Mouse (Mus musculus) hindbrain, embryonic 16.5 days (tissue): ENCODE measurements around the gene Ypel2. TPM values are rescaled to one million over a fixed set of nuclear protein-coding genes. Genes with fewer than 3 reads are reported as not detected.
A peak's percentile ranks its signal among the peaks of the same experiment; 100 is the strongest.

Experiments used
- ATAC-seq: fragments of 200-750 bp; cut with Nextera tagmentation; 2 replicates; pipeline ENCODE4 v1.8.0; 2017; ENCODE audit warnings: moderate TSS enrichment, moderate library complexity
- H3K27ac ChIP-seq: fragments of 300-500 bp; sonication (generic); 2 replicates; pipeline ENCODE4 v1.5.1; 2014; ENCODE audit warnings: low read depth, mild to moderate bottlenecking, control low read depth, low read length, moderate library complexity
- H3K27me3 ChIP-seq: fragments of 300-500 bp; sonication (generic); replicated peaks from 2 replicates; pipeline ENCODE4 v1.6.1; 2014; ENCODE audit warnings: low read length; ENCODE audit not compliant: control insufficient read depth, insufficient read depth
- H3K36me3 ChIP-seq: fragments of 300-500 bp; sonication (generic); 2 replicates; pipeline ENCODE4 v1.6.1; 2014; ENCODE audit warnings: mild to moderate bottlenecking, low read length, moderate library complexity, mixed read lengths; ENCODE audit not compliant: control insufficient read depth, insufficient read depth
- H3K4me1 ChIP-seq: fragments of 300-500 bp; sonication (generic); 2 replicates; pipeline ENCODE4 v1.6.1; 2014; ENCODE audit warnings: low read depth, low read length; ENCODE audit not compliant: control insufficient read depth, insufficient read depth
- H3K4me2 ChIP-seq: fragments of 300-500 bp; sonication (generic); 2 replicates; pipeline ENCODE4 v1.6.1; 2014; ENCODE audit warnings: mild to moderate bottlenecking, low read length, control low read depth, moderate library complexity
- H3K4me3 ChIP-seq: fragments of 300-500 bp; sonication (generic); 2 replicates; pipeline ENCODE4 v1.5.1; 2014; ENCODE audit warnings: mild to moderate bottlenecking, low read length, control low read depth, moderate library complexity
- H3K9ac ChIP-seq: fragments of 300-500 bp; sonication (generic); 2 replicates; pipeline ENCODE4 v1.6.1; 2014; ENCODE audit warnings: low read depth, mild to moderate bottlenecking, control low read depth, low read length, moderate library complexity
- H3K9me3 ChIP-seq: fragments of 300-500 bp; sonication (generic); 2 replicates; pipeline ENCODE4 v1.6.1; 2014; ENCODE audit warnings: mild to moderate bottlenecking, low read length, moderate library complexity; ENCODE audit not compliant: control insufficient read depth
- WGBS: fragments of 180-500 bp; shearing (Covaris S2); extraction: QIAGEN DNeasy Blood & Tissue Kit; methylation state at CpG from one replicate; pipeline ENCODE4 v1.1.7; 2014; 5-methylcytosine and 5-hydroxymethylcytosine counted together
- polyA plus RNA-seq: library from polyadenylated mRNA; unstranded; fragments of >200 nt; fragmentation: Nextera tagmentation; extraction: Ambion mirVana; gene quantifications from 2 replicates; pipeline ENCODE4 v1.2.1, GENCODE M21; 2015

Gene Ypel2
- polyA plus RNA-seq, 1 experiment from 2014 or later, result 4.0 TPM

DNA sequence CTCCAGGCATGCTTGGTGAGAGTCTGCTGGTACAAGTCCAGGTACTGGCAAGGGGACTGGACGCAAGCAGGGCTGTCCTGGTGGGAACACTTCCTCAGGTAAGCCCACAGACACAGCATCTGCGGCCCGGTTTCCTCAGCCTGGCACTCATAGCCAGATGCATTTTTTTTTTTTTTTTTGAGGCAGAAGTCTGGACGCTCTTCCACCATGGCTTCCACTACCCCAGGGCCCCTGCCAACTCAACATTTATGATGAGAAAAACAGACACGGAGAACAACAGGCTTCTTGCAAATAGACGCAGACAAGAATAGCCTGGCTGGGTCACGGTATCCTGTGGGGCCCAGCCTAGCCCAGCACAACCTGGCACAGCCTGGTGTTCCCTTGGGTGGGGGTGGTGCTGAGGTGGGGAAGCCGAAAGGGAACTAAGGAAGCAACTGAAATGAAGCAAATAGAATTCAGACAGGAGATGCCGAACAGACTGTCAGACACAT is 43.5 kb downstream of the Ypel2 start:
- no peak overlapping the region for H3K4me2 ChIP-seq
- H3K4me3 ChIP-seq, result no peak overlapping the region
- no peaks in the 10 kb centered on the region for H3K36me3 ChIP-seq
- H3K27me3 ChIP-seq, result no peaks in the 10 kb centered on the region
- WGBS, result 43% methylated on average over 9 of the region's 9 CpGs
- peak; percentile 42; the same call in 1 of the 2 replicates for ATAC-seq
- H3K9me3 ChIP-seq, result no peaks in the 10 kb centered on the region
- peaks cover 10% of the 10 kb centered on the region for H3K4me1 ChIP-seq
- H3K27ac ChIP-seq, result no peak overlapping the region; the same call in 1 of the 2 replicates
- no peak overlapping the region for H3K9ac ChIP-seq

DNA sequence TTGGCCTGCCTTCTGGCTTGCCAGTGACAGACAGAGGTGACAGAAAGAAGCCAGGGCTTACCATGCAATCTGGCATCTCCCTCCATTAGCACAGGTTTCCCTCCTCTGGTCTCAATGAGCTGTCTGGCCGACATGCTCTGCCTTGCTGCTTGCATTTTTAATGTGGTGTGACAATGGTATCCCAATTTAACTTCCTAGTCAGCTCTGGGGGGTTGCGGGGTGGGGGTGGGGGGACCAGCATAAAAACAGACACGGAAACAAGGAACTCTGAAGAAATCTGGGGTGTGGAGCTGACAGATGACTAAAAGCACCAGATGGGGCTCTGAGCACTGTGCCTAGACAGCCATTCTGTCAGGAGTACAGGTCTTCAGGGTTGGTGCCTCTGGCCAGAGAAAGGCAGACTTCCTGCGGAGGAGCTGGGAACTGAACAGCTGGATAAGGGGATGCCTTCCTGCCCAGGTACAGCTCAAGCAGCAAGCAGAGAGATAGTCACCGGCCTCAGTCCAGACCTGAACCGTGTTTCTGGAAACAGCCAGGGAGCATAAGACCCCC is 46.8 kb downstream of the Ypel2 start:
- no peak overlapping the region for H3K27ac ChIP-seq
- no peak for ATAC-seq

DNA sequence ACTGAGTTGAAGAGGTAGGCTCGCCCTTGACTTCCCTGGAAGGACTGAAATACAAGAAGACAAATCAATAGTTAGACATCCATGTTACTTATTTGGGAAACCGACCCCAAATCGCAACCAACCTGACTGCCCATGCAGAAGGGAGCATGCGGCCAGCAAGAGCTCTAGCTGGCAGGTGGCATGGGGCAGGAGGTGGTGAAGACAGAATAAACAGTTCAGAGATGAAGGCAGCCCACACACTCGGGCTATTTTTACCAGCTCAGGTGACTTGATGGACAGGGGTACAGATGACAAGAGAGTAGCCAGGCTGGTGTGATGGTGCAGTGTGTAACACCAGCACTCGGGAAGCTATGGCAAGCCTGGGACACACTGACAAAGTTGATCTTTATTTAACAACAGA is 47.6 kb downstream of the Ypel2 start:
- Histone ChIP-seq H3K27me3 (no peaks in the 10 kb centered on the region), H3K27ac (no peak overlapping the region), H3K4me2 (no peak overlapping the region), H3K4me1 (peaks cover 10% of the 10 kb centered on the region), H3K4me3 (no peak overlapping the region), H3K36me3 (no peaks in the 10 kb centered on the region), H3K9me3 (no peaks in the 10 kb centered on the region), H3K9ac (no peak overlapping the region)
- ATAC-seq, result no peak
- WGBS, result 76% methylated on average over 6 of the region's 6 CpGs

More for the DNA sequence above, 46.8 kb downstream of the Ypel2 start:
- Histone ChIP-seq H3K4me1 (peaks cover 10% of the 10 kb centered on the region), H3K4me3 (no peak overlapping the region), H3K4me2 (no peak overlapping the region), H3K27me3 (no peaks in the 10 kb centered on the region), H3K9me3 (no peaks in the 10 kb centered on the region), H3K36me3 (no peaks in the 10 kb centered on the region), H3K9ac (no peak overlapping the region)
- 32% methylated on average over 6 of the region's 6 CpGs for WGBS

DNA sequence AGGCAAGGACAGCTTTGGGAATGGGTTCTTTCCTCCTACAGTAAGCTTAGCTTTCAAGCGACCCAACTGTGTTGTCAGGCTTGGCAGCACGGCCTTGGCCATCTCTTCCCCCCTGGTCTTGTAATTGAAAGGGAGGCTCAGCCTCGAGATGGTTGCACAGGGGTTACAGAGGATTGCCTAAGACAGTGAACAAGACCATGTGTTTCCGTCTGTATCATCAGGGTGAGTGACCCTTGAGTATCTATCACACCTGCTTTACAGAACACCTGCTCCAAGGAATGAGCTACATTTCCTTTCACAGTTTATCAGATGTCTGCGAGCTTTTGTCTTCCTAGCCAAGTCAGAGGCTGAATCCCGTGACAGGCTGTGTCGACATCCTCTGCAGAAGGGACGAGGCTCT is 48.4 kb downstream of the Ypel2 start:
- H3K4me3 ChIP-seq, result no peak overlapping the region
- peaks cover 3% of the 10 kb centered on the region; the same call in 1 of the 2 replicates for H3K36me3 ChIP-seq
- no peak overlapping the region for H3K4me2 ChIP-seq
- H3K9me3 ChIP-seq, result no peaks in the 10 kb centered on the region
- H3K27ac ChIP-seq, result no peak overlapping the region
- peaks cover 10% of the 10 kb centered on the region for H3K4me1 ChIP-seq
- 77% methylated on average over 8 of the region's 8 CpGs for WGBS
- no peak for ATAC-seq
- H3K9ac ChIP-seq, result no peak overlapping the region
- H3K27me3 ChIP-seq, result no peaks in the 10 kb centered on the region

DNA sequence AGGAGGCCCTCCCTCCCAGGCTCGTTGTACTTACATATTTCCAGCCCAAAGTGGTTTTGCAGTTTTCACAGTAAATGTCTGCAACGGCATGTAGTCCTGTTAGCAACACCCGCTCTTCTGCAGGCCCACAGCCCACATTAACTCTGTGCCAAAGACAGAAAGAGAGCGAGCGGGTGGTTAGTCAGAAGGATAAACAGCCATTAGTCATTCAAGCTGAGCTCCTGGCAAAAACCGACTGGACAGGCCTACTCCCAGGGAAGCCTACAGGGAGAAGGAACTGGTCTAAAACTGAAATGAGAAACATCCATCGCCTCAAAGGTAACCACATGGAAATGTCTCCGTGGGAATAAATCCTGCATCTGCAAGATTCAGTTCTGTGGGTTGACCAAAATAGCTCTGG is 49.0 kb downstream of the Ypel2 start:
- H3K27ac ChIP-seq, result no peak overlapping the region
- no peaks in the 10 kb centered on the region for H3K27me3 ChIP-seq
- no peak for ATAC-seq
- peaks cover 3% of the 10 kb centered on the region; the same call in 1 of the 2 replicates for H3K36me3 ChIP-seq
- WGBS, result 76% methylated on average over 8 of the region's 8 CpGs
- H3K4me2 ChIP-seq, result no peak overlapping the region
- no peak overlapping the region for H3K9ac ChIP-seq
- peaks cover 10% of the 10 kb centered on the region for H3K4me1 ChIP-seq
- no peaks in the 10 kb centered on the region for H3K9me3 ChIP-seq
- no peak overlapping the region for H3K4me3 ChIP-seq

DNA sequence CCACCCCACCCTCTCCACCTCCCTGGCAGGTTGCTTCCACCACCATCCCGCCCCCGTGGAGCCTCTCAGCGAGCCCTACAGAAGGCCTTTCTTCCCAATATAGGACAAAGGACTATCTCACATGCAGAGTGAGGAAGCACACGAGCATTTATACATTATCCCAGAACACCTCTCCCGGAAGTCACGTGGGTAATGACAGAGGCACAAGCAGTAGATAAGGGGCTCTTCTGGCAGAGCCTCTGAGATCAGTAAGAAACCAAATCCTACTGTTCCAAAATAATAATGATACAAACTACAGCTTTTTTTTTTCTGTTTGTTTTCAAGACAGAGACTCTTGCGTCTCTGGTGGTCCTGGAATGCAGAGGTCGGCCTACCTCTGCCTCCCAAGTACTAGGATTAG is 51.6 kb downstream of the Ypel2 start:
- no peak overlapping the region for H3K9ac ChIP-seq
- H3K9me3 ChIP-seq, result no peaks in the 10 kb centered on the region
- no peak overlapping the region for H3K4me2 ChIP-seq
- no peak for ATAC-seq
- no peak overlapping the region for H3K27ac ChIP-seq
- H3K27me3 ChIP-seq, result no peaks in the 10 kb centered on the region
- H3K4me3 ChIP-seq, result no peak overlapping the region
- peaks cover 3% of the 10 kb centered on the region; the same call in 1 of the 2 replicates for H3K36me3 ChIP-seq
- peaks cover 8% of the 10 kb centered on the region for H3K4me1 ChIP-seq
- 90% methylated on average over 8 of the region's 8 CpGs for whole genome bisulfite sequencing

DNA sequence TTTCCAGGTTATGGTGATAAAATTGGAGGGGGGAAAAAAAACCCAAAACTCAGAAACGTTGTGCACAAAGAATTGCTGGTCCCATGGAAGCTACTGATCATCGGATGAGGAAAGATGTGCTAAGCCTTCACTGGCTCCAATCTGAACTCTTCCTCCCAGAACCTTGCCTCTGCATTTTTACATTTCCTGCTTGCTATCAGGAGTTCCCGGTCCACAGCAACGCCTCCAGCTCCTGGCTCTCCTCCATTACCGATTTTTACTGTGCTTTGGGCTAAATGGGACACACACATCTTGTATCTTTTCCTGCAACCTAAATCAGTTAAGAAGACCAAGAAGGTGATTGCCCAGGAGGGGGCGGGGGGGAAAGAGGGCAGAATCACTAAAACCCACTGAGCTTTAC is 54.0 kb downstream of the Ypel2 start:
- Histone ChIP-seq H3K4me1 (no peaks in the 10 kb centered on the region; the same call in 1 of the 2 replicates), H3K36me3 (peaks cover 3% of the 10 kb centered on the region; the same call in 1 of the 2 replicates), H3K4me2 (no peak overlapping the region), H3K27ac (no peak overlapping the region), H3K9me3 (no peaks in the 10 kb centered on the region), H3K9ac (no peak overlapping the region), H3K27me3 (no peaks in the 10 kb centered on the region), H3K4me3 (no peak overlapping the region)
- 84% methylated on average over 6 of the region's 6 CpGs for WGBS
- no peak for ATAC-seq

DNA sequence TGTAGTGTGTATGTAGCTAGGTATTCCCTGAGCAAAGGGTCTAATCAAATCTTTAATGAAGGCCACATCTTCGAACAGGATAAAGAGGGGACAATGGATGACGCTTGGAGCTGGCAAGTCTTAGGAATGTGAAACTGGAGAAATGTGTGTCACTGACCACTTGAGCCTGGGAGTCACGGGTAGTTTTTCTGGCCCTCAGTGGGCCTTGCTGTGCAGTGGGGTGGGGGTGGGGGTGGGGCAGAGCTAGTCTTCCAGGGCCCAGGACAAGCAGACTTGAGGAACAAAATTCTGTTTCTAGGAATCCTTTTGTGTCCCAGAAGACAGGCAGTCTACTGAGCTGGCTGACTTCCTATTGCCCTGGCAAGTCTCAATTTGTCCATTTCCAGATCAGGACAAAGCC is 55.0 kb downstream of the Ypel2 start:
- Histone ChIP-seq H3K9ac (no peak overlapping the region), H3K27me3 (no peaks in the 10 kb centered on the region), H3K4me2 (no peak overlapping the region), H3K4me3 (no peak overlapping the region), H3K4me1 (no peaks in the 10 kb centered on the region; the same call in 1 of the 2 replicates), H3K36me3 (peaks cover 3% of the 10 kb centered on the region; the same call in 1 of the 2 replicates), H3K27ac (no peak overlapping the region), H3K9me3 (no peaks in the 10 kb centered on the region)
- ATAC-seq, result no peak
- 71% methylated on average over 3 of the region's 3 CpGs for WGBS

DNA sequence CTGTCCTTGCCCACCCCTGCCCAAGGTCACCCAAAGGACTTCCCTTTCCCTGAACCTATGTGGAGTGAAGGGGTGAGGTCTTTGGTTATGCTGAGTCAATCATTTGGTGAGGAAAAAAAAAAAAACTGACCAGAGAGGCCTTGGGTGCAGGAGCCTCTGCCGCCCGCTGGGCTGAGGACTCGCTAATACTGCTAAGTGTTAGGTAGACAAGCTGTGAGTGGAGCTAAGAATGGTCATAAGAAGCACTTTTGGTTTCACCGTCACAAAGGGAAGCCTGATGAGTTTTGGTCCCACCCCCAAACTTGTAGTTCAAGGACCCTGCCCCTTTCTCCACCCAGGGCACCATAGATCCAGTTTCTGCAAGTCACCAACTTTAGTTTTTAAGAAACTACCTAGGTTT is 55.4 kb downstream of the Ypel2 start:
- WGBS, result 94% methylated on average over 4 of the region's 4 CpGs
- Histone ChIP-seq H3K9ac (no peak overlapping the region), H3K4me2 (no peak overlapping the region), H3K9me3 (no peaks in the 10 kb centered on the region), H3K4me1 (no peaks in the 10 kb centered on the region; the same call in 1 of the 2 replicates), H3K4me3 (no peak overlapping the region), H3K27me3 (no peaks in the 10 kb centered on the region), H3K27ac (no peak overlapping the region), H3K36me3 (peaks cover 3% of the 10 kb centered on the region; the same call in 1 of the 2 replicates)
- ATAC-seq, result no peak
